Mouse (Mus musculus) liver, embryonic 13.5 days (tissue): ENCODE data around the gene Tmpo. TPM values are rescaled to one million over a fixed set of nuclear protein-coding genes. Genes with fewer than 3 reads are reported as not detected.

ENCODE experiments used
- ATAC-seq: fragments of 200-750 bp; cut with Nextera tagmentation; 2 replicates; pipeline ENCODE4 v1.8.0; 2017; ENCODE audit warnings: low read depth, mild to moderate bottlenecking, moderate number of reproducible peaks, moderate library complexity
- DNase-seq: peaks from one replicate; pipeline ENCODE4 v3.0.0; 2022
- H3K27ac ChIP-seq: fragments of 300-500 bp; sonication (generic); 2 replicates; pipeline ENCODE4 v1.5.1; 2015; ENCODE audit warnings: moderate library complexity, mild to moderate bottlenecking, inconsistent platforms
- H3K27me3 ChIP-seq: fragments of 300-500 bp; sonication (generic); 2 replicates; pipeline ENCODE4 v1.6.1; 2015; ENCODE audit warnings: mild to moderate bottlenecking, inconsistent platforms
- H3K36me3 ChIP-seq: fragments of 300-500 bp; sonication (generic); 2 replicates; pipeline ENCODE4 v1.6.1; 2015; ENCODE audit warnings: mild to moderate bottlenecking, inconsistent platforms
- H3K4me1 ChIP-seq: fragments of 300-500 bp; sonication (generic); replicated peaks from 2 replicates; pipeline ENCODE4 v1.6.1; 2015; ENCODE audit warnings: inconsistent platforms
- H3K4me2 ChIP-seq: fragments of 300-500 bp; sonication (generic); 2 replicates; pipeline ENCODE4 v1.6.1; 2015; ENCODE audit warnings: inconsistent platforms, mild to moderate bottlenecking, moderate library complexity
- H3K4me3 ChIP-seq: fragments of 300-500 bp; sonication (generic); replicated peaks from 2 replicates; pipeline ENCODE4 v1.5.1; 2015; ENCODE audit warnings: mild to moderate bottlenecking, inconsistent platforms
- H3K9ac ChIP-seq: fragments of 300-500 bp; sonication (generic); 2 replicates; pipeline ENCODE4 v1.6.1; 2015; ENCODE audit warnings: mild to moderate bottlenecking, inconsistent platforms
- H3K9me3 ChIP-seq: fragments of 300-500 bp; sonication (generic); replicated peaks from 2 replicates; pipeline ENCODE4 v1.6.1; 2016; ENCODE audit warnings: inconsistent platforms
- whole genome bisulfite sequencing: fragments of 180-500 bp; shearing (Covaris S2); methylation state at CpG from one replicate; pipeline ENCODE4 v1.1.7; 2015; ENCODE audit not compliant: insufficient replicate concordance; 5-methylcytosine and 5-hydroxymethylcytosine counted together
- polyA plus RNA-seq: library from polyadenylated mRNA; unstranded; fragments of >200 nt; fragmentation: Nextera tagmentation; extraction: Ambion mirVana; gene quantifications from 2 replicates; pipeline ENCODE4 v1.2.1, GENCODE M21; 2015

The Tmpo gene
- polyA plus RNA-seq, result 131 and 169 TPM in 2 replicates

DNA sequence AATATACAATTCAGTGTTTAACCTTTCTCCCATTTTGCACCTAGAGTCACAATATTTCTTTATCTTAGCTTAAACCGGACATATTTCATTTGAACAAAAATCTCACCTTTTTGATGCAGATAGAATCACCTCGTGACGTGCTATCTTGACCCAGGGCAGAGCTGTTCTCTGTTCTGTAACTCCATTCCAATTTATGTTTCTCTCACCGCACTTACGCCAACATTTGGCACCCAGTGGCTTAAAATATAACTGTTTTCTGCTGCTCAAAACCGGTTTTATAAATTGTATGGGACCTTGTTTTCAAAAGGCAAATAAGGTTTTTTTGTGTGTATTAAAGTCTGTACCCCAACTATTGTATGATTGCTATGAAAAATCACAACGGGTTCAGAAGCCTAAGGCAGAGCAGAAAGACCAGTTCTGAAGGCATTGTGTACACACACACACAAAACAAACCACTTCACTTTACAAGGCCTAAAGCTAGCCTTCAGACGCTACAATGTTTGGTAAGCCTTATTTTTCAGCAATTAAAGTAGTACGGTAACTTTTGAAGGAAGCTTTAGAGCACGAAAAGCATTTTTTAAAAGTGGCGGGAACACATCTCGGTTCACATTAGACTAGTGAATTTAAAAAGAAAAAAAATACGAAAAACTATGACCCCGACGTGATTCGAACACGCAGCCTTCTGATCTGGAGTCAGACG lies at the start of gene Tmpo:
TSS of gene Tmpo (minus strand) at position 555 of the 700 bp plus-strand sequence.
- DNase-seq (no peak), ATAC-seq (no peak)
- 8% methylated on average over 18 of the region's 18 CpGs for WGBS

DNA sequence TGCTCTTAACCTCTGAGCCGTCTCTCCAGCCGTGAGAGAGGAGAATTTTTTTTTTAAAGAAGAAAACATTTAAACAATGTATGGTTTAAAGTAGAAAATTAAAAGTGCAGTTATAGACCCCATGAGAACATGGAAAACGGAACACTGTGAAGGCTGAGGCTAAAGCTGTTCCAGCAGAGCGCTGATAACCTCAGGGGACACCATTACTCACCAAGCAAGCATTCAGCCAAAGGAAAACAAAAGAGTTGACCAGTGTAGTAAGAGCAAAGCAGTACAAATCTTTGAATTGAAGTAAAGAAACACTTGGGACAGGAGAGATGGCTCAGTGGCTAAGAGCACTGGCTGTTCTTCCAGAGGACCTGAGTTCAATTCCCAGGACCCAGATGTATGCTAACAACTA lies 49.3 kb upstream of the Tmpo start:
- Histone ChIP-seq H3K27ac (no peak overlapping the region), H3K4me1 (no peaks in the 10 kb centered on the region), H3K9me3 (no peaks in the 10 kb centered on the region), H3K9ac (no peak overlapping the region), H3K4me2 (no peak overlapping the region), H3K36me3 (no peaks in the 10 kb centered on the region), H3K27me3 (no peaks in the 10 kb centered on the region), H3K4me3 (no peak overlapping the region)
- WGBS, result 53% methylated on average over 4 of the region's 4 CpGs
- DNase-seq, result no peak
- ATAC-seq, result no peak

More for the DNA sequence above, at the start of gene Tmpo:
- Histone ChIP-seq H3K27me3 (no peaks in the 10 kb centered on the region), H3K4me1 (peaks cover 56% of the 10 kb centered on the region), H3K36me3 (no peaks in the 10 kb centered on the region), H3K4me3 (peak within 1 kb of the TSS; percentile 66), H3K27ac (peak within 1 kb of the TSS; percentile 98), H3K4me2 (peak within 1 kb of the TSS; percentile 75), H3K9ac (peak within 1 kb of the TSS; percentile 81), H3K9me3 (no peaks in the 10 kb centered on the region)

DNA sequence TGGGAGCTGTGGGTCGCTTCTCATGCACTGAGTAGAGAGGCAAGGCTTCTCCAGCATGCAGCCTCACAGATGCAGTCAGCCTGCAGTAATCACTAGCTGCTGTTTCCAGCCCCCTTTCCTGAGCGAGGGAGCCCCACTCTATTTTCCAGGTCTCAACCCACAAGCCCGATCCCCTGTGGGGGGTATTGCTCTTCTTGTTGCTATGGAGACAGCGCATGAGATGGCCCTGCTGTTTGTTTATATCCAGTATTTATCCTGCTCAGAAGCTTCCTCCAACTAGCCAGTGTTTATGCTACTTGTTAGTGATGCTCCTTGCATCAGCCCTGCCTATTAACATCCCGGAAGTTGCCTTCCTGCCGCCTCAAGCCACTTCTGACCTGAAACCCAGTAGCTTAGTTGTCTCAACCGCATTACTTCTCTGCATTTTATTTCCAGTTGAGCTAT lies 48.4 kb upstream of the Tmpo start:
- no peaks in the 10 kb centered on the region for H3K36me3 ChIP-seq
- no peaks in the 10 kb centered on the region for H3K27me3 ChIP-seq
- H3K4me3 ChIP-seq, result no peak overlapping the region
- no peak overlapping the region for H3K27ac ChIP-seq
- H3K9ac ChIP-seq, result no peak overlapping the region
- no peak for ATAC-seq
- DNase-seq, result no peak
- no peaks in the 10 kb centered on the region for H3K9me3 ChIP-seq
- H3K4me1 ChIP-seq, result no peaks in the 10 kb centered on the region
- WGBS, result 27% methylated on average over 7 of the region's 7 CpGs
- no peak overlapping the region for H3K4me2 ChIP-seq

DNA sequence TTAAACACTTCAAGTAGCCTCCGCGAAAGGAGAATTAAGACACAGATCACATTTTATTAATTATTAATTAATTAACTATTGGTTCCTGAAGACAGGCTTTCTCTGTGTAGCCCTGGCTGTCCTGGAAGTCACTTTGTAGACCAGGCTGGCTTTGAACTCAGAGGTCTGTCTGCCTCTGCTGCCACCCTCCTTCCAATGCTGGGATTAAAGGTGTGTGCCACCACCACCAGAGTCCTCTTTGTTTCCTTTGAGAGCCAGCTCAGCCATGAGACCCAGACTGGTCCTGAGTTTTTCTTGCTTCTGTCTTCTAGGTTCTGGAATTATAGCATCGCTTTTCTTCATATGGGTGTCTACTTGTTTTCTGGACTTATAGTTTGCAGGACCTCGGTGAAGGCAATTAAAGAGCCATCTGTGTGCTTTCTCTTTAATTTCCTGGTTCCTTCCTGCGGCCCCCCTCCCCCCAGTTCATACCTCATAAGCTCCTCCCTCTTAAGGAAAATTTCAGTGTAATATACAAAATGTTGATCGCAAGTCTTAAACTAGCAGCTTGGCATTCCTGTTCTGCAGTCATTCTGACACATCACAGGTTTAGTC lies 47.9 kb upstream of the Tmpo start:
- no peak overlapping the region for H3K4me2 ChIP-seq
- no peaks in the 10 kb centered on the region for H3K9me3 ChIP-seq
- no peaks in the 10 kb centered on the region for H3K4me1 ChIP-seq
- no peaks in the 10 kb centered on the region for H3K27me3 ChIP-seq
- 55% methylated on average over 6 of the region's 6 CpGs for WGBS
- no peak overlapping the region for H3K4me3 ChIP-seq
- no peak overlapping the region for H3K9ac ChIP-seq
- H3K36me3 ChIP-seq, result no peaks in the 10 kb centered on the region
- DNase-seq (no peak), ATAC-seq (no peak)
- no peak overlapping the region for H3K27ac ChIP-seq

DNA sequence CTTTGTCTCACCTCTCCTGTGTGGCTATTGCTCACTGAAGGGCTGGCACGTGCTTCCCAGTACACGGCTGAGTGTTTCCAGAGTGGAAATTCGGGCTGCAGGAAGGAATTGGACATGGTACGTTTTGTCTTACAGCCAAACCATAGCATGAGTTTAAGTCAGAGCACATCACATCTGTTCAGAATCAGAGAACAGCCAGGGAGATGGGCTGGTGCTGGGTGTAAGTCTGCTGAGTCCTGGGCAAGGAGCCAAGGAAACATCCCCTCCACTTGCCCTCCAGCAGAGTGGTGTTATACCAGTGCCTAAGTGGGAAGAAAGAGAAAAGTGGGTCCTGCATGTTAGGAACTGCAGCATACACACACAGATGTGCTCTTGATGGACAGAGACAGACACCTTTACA lies 45.9 kb upstream of the Tmpo start:
- no peak overlapping the region for H3K4me3 ChIP-seq

DNA sequence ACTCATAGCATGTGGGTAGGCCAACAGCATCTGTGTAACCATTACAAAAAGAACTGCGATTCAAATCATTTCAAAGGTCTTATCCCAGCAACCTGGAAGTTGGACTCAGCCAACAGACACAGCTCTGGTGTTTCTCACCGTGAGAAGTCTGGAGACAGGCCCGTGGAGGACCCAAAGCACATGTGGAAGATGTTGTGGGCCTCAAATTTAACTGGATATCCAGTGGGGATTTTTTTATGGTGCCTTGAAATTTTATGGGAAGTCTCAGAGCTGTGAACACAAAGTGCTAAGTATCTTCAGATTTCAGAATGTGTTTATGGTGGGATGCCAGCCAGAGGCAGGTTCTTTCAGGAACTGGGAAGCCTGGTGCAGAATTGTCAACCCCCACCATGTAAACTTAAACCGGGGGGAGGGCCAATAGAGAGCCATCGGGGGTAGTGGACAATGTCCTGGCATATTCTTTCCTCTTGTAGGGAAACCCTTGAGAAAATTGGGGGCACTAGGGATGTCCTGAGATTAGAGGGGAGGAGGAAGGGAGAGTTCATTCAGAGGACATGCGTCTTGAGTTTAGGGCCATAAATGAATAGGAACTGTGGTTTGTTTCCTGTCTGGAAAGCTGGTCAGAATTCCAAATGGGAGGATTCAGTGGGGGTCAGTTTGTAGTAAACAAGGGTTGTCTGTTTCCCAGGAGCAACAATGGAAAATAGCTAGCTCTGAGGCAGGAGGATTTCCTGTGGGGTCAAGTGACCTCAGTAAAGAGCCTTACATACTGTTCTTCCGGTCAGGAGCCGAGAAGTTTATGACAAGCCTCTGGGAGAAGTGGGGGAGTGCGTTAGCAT lies 41.5 kb upstream of the Tmpo start:
- H3K4me2 ChIP-seq, result no peak overlapping the region
- ATAC-seq (no peak), DNase-seq (no peak)
- H3K9ac ChIP-seq, result no peak overlapping the region
- H3K9me3 ChIP-seq, result no peaks in the 10 kb centered on the region
- no peak overlapping the region for H3K4me3 ChIP-seq
- 38% methylated on average over 9 of the region's 9 CpGs for WGBS
- H3K27me3 ChIP-seq, result no peaks in the 10 kb centered on the region
- no peak overlapping the region for H3K27ac ChIP-seq
- no peaks in the 10 kb centered on the region for H3K4me1 ChIP-seq
- H3K36me3 ChIP-seq, result no peaks in the 10 kb centered on the region

More for the DNA sequence above, 45.9 kb upstream of the Tmpo start:
- no peaks in the 10 kb centered on the region for H3K4me1 ChIP-seq
- H3K4me2 ChIP-seq, result no peak overlapping the region
- ATAC-seq (no peak), DNase-seq (no peak)
- H3K27me3 ChIP-seq, result no peaks in the 10 kb centered on the region
- H3K9ac ChIP-seq, result no peak overlapping the region
- no peak overlapping the region for H3K27ac ChIP-seq
- whole genome bisulfite sequencing, result 70% methylated on average over 4 of the region's 4 CpGs
- no peaks in the 10 kb centered on the region for H3K9me3 ChIP-seq
- H3K36me3 ChIP-seq, result no peaks in the 10 kb centered on the region

DNA sequence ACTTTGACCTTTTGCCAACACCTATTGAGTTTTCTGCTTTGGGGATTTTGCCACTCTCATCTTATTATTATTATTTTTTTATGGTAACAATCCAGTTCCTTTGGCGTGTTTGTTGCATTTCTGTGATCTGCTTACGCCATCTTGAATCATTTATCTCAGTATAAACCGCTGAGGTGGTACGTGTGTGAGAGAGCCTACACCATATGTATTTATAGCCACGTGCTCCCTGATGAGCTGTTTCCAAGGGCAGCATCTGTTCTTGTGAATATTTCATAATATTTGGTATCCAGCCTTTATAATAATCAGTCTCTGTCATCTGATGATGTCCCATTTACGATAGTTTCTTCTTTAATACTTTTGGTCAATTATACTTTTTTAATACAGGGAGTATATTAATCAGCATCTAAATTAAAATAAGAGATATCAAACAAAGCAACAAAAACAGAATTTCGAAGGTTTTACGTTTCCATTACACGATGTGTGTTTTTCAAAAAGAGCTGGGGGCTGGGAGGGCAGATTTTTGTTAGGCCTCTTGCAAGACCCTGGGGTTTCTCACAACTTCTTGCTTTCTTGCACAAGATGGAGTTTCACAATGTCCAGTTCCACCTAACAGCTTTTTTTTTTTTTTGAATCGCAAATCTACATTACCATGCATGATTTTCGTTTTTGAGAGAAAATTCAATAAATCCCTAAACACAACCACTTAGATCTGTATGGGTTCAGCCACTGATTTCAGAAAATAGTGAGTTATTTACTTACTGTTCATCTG lies 28.0 kb upstream of the Tmpo start:
- no peaks in the 10 kb centered on the region for H3K9me3 ChIP-seq
- DNase-seq (no peak), ATAC-seq (no peak)
- H3K9ac ChIP-seq, result no peak overlapping the region
- no peaks in the 10 kb centered on the region for H3K4me1 ChIP-seq
- H3K4me3 ChIP-seq, result no peak overlapping the region
- H3K27ac ChIP-seq, result no peak overlapping the region
- WGBS, result 66% methylated on average over 11 of the region's 11 CpGs
- H3K27me3 ChIP-seq, result no peaks in the 10 kb centered on the region
- H3K36me3 ChIP-seq, result no peaks in the 10 kb centered on the region
- H3K4me2 ChIP-seq, result no peak overlapping the region

DNA sequence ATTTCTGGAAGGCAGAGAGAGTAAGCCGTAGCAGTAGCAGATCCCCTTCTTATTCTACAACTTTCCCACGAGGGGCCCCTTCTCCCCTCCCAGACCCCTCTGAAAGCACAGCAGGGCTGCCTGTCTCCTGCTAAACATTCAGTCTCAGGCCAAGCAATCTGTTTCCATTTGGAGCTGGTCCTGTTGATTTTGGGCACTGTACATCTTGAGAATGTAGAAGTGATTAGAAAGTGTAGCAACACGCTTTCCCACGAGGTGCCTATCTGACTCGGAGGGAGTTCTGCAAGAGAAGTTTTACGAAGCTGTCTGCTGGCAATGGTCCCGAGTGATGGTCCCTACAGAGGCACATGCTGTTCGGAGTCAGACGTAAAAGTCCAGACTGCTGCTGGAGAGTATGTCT lies 27.3 kb upstream of the Tmpo start:
- DNase-seq (no peak), ATAC-seq (no peak)
- no peak overlapping the region for H3K4me2 ChIP-seq
- no peaks in the 10 kb centered on the region for H3K9me3 ChIP-seq
- H3K4me3 ChIP-seq, result no peak overlapping the region
- no peaks in the 10 kb centered on the region for H3K36me3 ChIP-seq
- no peaks in the 10 kb centered on the region for H3K27me3 ChIP-seq
- H3K9ac ChIP-seq, result no peak overlapping the region
- no peak overlapping the region for H3K27ac ChIP-seq
- no peaks in the 10 kb centered on the region for H3K4me1 ChIP-seq
- 75% methylated on average over 9 of the region's 9 CpGs for WGBS

DNA sequence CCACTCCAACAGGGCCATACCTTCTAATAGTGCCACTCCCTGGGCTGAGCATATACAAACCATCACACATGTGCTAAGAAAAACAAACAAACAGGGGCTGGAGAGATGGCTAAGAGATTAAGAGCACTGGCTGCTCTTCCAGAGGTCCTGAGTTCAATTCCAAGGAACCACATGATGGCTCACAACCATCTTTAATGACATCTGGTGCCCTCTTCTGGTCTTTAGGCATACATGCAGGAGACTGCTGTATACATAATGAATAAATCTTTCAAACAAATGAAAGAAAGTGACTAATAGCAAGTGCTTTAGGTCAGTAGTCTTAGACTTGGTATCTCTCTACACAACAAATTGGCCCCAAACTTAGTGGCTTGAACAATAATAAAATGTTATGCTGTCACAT lies 26.2 kb upstream of the Tmpo start:
- DNase-seq, result no peak
- H3K4me1 ChIP-seq, result no peaks in the 10 kb centered on the region

DNA sequence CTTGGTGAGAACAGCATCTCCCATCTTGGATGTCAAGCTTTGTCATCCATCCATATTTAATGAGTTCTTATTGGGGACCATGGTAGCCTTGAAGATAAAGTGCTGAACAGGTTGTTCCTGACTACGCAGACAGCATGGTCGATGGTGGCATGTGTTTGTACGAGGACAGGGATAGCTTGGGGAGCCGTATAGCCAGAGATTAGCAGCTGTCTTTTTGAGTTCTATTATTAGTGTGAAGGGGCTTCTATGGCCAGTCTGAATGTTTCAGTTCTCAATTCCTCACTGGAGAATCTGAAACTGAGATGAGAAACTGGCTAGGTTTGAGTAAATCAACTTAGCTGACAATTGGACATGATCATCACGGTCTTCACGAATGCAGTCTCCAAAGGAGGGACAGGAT lies 24.5 kb upstream of the Tmpo start:
- 77% methylated on average over 6 of the region's 6 CpGs for WGBS
- DNase-seq, result no peak

More for the DNA sequence above, 26.2 kb upstream of the Tmpo start:
- H3K27me3 ChIP-seq, result no peaks in the 10 kb centered on the region
- no peak overlapping the region for H3K9ac ChIP-seq
- no peaks in the 10 kb centered on the region for H3K36me3 ChIP-seq
- no peak overlapping the region for H3K27ac ChIP-seq
- H3K4me2 ChIP-seq, result no peak overlapping the region
- H3K9me3 ChIP-seq, result no peaks in the 10 kb centered on the region
- no peak for ATAC-seq
- no peak overlapping the region for H3K4me3 ChIP-seq

DNA sequence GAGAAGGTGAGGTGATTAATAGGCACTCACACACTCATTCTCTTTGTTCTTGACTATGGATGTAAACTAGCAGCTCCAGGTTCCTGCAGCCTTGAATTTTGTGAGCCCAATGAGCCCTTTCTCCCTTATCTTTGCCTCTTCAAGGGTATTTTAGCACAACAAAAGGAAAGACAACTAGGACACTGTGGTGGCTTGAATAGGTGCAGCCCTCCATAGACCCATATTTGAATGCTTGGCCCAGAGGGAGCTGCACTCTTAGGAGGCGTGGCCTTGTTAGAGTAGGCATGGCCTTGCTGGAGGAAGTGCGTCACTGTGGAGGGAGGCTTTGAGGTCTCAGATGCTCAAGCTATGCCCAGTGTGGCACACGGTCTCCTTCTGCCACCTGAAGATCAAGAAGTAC lies 19.5 kb upstream of the Tmpo start:
- H3K36me3 ChIP-seq, result no peaks in the 10 kb centered on the region
- 76% methylated on average over 3 of the region's 3 CpGs for WGBS
- H3K4me1 ChIP-seq, result no peaks in the 10 kb centered on the region
- H3K4me3 ChIP-seq, result no peak overlapping the region
- DNase-seq, result no peak
- no peaks in the 10 kb centered on the region; the same call in 1 of the 2 replicates for H3K9me3 ChIP-seq
- no peaks in the 10 kb centered on the region for H3K27me3 ChIP-seq
- H3K27ac ChIP-seq, result no peak overlapping the region
- no peak overlapping the region for H3K9ac ChIP-seq
- ATAC-seq, result no peak
- H3K4me2 ChIP-seq, result no peak overlapping the region

More for the DNA sequence above, 24.5 kb upstream of the Tmpo start:
- Histone ChIP-seq H3K4me2 (no peak overlapping the region), H3K9me3 (no peaks in the 10 kb centered on the region; the same call in 1 of the 2 replicates), H3K27me3 (no peaks in the 10 kb centered on the region), H3K9ac (no peak overlapping the region), H3K27ac (no peak overlapping the region), H3K4me1 (no peaks in the 10 kb centered on the region), H3K36me3 (no peaks in the 10 kb centered on the region), H3K4me3 (no peak overlapping the region)
- no peak for ATAC-seq
